Mouse (Mus musculus) spleen, postnatal 10 days (tissue): ENCODE measurements around the gene Rhbdf2.

ENCODE experiments used
- DNase-seq, 2 experiments: peaks; one replicate each; pipeline ENCODE4 v3.0.0; 2021 to 2022; ENCODE audit warnings: low spot score in 2 of 2

Rhbdf2 gene

DNA sequence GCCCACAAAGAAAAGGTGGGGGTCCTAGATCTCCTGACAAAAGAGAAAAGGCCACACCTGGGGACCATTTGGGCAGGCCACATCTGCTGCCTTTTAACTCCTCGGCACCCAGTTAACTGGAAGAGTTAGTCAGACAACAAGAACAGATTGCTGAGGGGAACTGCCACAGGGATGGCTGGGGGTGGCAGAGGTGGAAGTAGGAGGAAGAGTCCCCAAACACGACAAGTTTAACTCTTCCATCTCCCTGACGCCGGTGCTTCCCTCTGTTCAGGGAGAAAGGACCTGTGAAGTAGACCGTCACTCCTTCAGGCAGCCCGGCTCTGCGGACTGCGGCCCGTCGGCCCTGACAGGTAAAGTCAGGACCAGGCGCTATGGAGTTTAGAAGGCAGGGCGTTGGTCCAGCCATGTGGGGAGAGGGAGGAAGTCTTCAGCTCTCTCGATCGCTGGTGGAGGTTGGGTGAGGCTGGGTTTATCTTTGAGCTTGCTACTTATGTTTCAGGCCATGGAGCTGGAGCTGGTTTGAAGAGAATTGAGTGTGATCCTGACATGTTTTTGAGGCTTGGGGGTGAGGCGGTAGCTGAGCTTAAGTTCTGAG, 32.3 kb upstream of the Rhbdf2 start:
- no peak for DNase-seq

DNA sequence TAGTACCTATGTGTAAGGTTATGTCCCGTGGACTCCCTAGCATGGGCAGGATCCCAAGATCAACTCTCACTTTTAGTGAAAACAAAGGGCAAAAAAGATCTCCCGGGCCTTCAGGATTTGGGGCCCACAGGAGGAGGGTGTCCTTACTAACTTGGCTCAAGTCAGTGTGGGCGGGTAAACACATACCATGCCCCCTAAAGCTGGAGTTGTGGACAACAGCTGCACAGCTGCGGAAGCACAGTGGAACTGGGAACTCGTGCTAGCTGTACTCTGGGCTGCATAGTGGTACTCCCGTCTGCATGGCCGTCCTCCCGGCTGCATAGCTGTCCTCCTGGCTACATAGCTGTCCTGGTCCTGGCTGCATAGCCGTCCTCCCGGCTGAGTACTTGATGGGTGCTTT, 31.4 kb upstream of the Rhbdf2 start:
- no peak for DNase-seq

DNA sequence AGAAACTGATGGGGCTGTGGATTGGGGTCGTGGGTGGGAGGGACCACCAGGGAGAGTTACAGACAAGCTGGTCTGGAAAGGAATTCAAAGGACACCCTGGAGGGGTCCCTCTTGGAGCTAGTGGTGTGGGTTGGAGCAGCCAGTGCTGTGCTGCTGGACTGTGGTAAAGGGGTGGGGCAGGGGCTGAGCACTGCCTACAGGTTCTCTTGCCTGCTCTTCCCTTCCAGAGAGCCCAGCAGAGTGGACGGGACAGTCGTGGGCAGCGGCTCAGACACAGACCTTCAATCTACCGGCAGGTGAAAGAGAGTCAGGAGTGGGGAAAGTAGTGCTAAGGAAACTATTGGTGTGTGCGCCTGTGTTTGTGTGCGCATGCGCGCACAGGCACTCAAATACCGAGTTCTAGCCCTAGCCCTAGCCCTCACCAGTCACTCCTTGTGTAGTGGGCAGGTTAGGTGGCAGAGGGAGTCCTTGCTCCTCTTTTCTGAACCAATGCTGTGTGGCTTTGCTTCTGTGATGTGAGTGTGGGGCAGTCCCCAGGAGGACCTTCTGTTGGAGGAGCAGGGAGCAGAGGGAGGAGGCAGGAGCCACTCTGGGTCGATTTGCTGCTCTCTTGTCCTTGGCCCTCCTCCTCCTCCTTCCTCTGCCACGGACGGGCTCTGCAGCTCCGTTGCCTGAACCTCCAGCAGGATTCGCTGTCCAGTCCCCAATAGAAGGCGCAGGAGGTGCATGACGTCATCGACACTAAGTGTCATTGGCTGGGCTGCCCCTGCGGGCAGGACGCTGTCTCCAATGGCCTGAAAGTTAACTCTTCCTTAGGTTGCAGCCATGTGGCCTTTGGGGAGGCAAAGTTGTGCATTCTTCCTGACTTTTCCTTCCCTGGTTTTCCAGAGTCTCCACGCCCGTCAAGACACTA, 30.7 kb upstream of the Rhbdf2 start:
- DNase-seq: peak; percentile 38 to 77

GRCm38 (mm10) chr11:116656348-116657191, 29.8 kb upstream of the Rhbdf2 start:
- no peak for DNase-seq

DNA sequence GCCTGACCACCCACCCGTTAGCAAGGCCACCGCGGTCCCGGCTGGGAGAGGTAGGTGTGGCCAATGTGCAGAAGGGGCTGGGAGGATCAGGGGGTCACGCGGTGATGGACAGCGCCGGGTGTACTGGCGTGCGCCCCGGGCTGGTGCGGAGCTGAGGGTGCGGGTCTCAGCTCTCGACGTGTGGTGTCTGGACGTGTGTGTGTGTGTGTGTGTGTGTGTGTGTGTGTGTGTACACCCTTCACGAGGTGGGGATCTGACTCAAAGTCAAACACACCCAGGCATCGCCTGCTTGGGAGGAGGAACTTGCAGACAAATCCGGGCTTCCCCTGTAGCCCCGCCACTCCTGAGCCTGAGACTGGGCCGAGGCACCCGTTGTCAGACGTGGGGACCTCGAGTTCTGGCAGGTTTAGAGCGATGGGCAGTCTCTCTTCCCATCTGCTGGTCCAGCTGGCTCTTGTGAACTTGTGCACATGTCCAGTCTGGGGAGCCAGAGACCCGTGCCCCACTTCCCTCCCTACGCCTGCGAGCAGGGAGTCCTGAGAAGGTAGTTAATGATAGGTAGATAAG, 27.5 kb upstream of the Rhbdf2 start, which contains the start of gene Cygb:
TSS of gene Cygb (minus strand) at position 59 of the 567 bp plus-strand sequence.
- DNase-seq: no peak

DNA sequence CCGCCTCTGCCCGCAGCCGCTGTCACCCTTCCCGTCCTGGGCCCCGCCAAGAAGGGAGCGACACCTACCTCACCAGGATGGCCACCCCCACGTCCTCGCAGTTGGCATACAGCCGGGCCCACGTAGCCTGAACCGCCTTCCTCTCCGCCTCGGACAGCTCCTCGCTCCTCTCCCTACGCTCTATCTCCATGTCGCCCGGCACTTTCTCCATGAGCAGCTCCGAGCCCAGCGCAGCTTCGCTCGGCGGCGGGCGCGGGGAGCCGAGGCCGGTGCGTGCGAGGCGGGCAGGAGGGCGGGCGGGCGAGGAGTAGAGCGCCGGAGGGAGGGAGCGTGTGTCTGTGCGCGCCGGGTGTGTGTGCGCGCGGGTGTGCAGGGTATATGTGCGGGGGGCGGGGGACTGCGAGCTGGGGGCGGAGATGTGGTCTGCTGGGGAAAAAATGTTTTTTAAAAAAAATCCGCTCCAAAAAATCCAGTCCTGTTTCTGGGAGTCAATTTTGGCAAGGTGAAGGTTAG, 26.9 kb upstream of the Rhbdf2 start:
- DNase-seq: no peak

DNA sequence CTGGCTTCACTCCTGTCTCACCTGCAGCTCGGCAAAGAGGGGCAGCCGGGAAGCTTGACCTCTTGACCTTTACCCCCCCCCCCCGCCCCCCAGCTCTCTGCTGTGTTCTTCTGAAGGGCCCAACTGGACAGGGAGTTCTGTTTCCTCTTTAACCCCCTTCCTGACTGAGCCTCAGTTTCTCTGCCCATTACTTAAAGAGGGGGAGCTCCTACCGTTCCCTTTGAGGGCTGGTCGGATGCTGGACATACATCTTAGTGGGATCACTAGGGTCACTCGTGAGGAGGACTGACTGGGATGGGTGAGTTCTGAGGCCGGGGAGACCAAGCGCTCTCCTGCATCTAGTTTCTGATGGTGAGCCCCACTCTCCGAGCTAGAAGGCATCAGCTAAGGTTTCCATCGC, 26.4 kb upstream of the Rhbdf2 start, which contains the start of gene Prcd:
TSS of gene Prcd (plus strand) at position 301 of the 400 bp plus-strand sequence.
- DNase-seq: no peak

DNA sequence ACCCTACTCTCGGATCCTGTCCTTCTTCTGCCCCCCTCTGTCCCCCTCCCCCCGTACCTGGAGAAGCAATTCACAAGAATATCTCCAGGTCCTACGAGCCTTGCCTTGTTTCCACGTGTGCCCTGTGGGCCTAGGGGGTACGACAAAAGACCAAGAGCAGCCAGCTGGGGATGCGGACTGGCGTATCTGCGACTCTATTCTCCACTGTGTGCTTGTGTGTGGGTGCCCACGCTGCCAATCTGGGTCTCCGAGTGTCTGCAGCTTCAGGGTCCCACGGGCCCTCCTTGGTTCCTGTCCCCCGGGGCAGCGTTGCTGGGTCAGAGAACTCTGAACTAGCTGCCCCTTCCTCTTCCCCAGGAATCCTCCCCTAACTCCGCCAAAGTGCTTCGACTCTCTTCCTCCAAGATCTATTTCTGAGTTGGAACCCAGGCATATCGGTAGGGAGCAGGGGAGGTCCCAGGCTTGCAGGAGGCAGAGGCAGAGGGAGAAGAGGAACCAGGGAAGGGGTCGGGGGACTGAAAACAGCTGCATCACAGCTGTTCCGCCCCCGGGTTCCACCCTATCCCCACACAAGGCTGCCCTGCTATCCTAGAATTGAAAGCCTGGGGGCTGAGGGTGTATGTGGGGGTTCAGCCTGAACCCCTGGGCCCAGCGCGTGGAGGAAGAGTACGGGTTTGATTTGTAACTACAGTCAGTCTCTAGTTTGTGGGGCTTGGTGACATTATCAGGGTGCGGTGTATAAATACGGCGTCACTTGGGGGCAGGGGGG, 25.7 kb upstream of the Rhbdf2 start:
- no peak for DNase-seq

DNA sequence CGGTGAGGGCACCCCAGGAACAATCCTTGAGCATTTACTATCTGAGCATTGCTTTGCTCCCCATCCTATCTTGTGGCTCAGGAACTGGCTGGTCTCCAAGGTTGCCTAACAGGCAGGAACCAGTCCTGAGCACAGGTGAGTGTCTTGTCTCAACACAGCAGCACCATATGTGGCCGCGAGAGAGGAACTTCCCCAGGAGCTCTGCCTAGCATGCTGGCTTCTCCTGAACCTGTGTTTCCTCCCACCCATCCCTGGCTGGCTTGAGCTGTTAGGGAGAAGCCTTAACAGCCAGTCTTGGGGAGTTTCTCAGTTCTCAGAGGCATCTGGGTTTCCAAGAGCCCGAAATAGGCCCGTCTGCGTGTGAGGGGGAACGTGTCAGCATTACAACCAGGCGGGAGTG, 24.5 kb upstream of the Rhbdf2 start:
- DNase-seq: no peak

DNA sequence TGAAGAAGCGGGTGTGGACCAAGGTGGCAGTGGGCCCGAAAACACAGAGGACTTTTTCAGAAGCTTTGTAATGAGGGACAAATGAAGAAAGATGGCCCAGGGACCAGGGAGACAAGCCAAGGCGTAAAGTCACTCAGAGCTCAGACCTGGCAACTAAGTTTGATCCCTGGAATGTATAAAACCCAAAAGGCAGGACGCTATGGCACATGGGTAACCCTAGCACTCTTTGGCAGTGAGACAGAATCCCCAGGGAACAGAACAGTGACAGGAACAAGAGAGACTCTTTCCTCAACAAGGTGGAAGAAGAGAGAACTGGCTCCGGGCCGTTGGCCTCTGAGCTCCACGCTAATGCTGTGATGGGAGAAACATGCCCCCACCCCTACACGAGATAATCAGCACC, 24.0 kb upstream of the Rhbdf2 start:
- no peak for DNase-seq

- no peak for DNase-seq
These were observed 23.0 kb upstream of the Rhbdf2 start for GRCm38 (mm10) chr11:116649711-116650337.

- no peak for DNase-seq
These were observed 22.2 kb upstream of the Rhbdf2 start for GRCm38 (mm10) chr11:116648976-116649375.

DNA sequence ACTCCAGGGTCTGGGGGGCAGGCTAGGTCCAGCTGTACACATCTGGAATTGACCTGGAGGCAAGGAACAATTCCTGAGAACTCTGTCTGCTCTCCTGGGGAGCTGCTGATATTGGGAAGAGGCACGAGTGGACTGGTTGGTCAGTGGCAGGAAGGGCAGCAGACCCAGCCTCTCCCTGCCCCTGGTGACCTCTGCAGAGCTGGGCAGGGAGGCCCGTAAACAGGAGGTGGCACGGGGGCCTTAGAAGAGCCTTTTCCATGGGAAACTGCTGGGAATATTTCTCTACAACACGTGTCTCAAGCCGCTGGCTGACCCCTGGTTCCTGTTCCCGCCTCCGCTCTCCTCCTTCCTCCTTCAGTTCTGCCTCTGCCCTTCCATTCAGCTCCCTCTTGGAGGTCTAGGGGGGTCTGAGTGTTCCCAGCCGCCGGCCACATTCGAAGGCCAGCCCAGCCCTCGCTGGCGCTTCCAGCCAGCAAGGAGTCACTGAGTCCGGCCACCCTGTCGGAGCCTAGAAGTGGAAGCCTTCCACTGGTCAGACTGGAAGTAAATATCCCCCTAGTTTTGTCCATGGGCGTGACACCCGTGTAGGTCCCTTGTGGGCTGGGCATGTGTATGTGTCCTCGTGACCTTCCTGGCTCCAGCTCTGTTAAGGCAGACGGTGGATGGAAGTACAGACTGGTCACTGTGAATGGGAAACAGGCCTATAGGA, 21.5 kb upstream of the Rhbdf2 start:
- DNase-seq: no peak

DNA sequence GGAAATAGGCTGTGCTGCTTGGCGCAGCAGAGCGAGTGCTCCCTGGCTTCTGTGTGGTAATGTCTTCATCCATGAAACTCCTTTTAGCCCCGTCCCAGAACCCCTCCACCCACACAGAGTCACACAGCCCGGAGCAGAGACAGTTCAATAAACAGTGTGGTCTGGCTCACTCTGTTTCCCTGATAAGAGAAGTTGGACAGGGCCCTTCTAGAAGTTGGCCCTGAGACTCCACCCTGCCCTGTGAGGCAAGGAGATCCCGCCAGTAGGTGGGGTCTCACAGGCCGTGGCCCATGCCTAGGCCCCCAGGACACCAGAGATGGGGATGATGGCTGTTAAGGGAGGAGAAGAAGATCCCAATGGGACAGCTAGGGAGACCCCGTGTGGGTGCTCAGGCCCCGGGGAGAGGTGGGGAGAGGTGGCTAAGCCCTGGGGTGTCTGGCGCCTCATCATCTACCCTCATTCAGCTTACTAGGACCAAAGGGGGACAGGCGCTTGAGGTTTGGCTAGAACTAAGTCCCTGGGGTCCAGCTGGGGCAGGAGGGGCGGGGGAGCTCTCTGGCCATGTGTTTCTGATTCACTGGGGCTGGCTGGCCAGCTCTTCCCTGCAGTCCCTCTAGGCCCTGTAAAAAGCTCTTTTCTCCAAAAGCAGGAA, 20.6 kb upstream of the Rhbdf2 start:
- DNase-seq: no peak

DNA sequence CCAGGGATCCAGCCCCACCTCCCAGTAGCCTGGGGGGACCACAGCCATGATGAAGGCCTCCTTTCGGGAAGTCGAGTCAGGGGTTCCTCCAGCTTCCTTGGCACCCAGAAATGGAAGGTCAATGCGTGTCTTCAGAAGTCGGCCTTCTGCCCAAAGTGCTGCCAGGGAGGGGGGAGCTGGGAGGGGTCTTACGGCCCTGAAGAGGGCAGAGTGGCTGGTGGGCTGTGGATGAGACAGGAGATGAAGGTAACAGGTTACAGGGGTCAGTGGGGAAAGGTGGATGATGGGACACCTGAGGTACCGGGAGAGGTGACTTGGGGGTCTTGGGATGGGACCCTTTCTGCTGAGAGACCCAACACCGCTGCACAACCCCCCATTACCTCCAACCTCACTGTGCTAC, 20.0 kb upstream of the Rhbdf2 start:
- DNase-seq: no peak

GRCm38 (mm10) chr11:116646136-116646535, 19.3 kb upstream of the Rhbdf2 start:
- DNase-seq: no peak

- no peak for DNase-seq
These were observed 18.8 kb upstream of the Rhbdf2 start for GRCm38 (mm10) chr11:116645446-116646110.

DNA sequence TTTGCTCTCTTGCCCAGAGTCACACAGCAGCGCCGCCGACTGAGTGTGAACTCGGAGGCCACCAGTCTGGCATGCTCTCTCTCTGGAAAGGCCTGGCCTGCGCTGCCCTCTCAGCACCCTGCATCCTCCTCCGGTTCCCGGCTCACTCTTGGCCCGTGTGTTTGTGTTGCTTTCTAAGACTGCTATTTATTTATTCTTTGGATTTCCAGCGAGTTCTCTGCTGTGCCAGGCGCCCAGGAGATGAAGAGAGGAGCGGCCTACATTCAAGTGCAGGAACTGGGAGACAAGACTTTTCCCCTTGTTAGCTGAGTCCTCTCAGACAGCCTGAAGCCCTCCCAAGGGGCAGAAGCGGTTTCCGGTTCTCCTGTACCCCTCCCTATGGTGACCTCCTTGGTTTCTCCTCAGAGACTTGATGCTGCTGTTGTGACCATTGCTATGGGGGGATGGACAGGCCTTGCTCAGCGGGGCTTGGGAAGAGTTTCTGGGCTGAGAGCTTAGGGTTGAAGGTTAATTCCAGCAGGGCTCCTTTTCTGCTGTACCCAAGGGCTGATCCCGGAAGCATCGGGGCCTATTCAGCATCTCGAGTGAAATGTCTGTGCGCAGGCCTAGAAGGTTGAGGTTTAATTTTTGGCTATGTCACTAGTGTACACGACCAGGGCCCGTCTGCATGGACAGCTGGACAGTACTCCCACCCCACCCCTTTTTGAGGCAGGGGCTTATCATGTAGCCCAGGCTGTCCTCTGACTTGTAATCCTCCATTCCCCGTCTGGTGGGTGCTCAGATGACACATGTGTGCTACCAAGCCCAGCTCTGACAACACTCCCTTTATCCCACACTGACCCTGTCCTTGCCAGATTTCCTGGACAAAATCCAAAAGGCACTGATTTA, 17.6 kb upstream of the Rhbdf2 start:
- no peak for DNase-seq
